Mouse (Mus musculus) urinary bladder, postnatal 4 days (tissue): Measurements from ENCODE around the gene Usp20.

Source experiments
- DNase-seq, 2 experiments: peaks; one replicate each; pipeline ENCODE4 v3.0.0; 2021 to 2022; ENCODE audit warnings: low spot score in 2 of 2

Usp20 gene

DNA sequence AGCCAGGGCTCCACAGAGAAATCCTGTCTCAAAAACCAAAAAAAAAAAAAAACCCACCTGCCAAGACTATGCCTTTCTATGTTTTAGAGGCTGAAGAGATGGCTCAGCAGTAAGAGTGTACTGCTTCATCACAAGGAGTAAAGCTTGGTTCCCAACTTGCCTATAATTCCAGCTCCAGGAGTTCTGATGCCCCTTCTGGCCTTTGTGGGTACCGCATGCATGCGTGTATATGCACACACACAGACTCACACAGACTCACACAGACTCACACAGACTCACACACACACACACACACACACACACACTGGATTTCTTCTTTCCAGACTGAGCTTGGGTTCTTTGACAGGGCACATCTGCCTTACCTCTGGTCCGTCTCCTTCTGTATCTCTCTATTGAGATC lies 58.0 kb downstream of the Usp20 start:
- no peak for DNase-seq

DNA sequence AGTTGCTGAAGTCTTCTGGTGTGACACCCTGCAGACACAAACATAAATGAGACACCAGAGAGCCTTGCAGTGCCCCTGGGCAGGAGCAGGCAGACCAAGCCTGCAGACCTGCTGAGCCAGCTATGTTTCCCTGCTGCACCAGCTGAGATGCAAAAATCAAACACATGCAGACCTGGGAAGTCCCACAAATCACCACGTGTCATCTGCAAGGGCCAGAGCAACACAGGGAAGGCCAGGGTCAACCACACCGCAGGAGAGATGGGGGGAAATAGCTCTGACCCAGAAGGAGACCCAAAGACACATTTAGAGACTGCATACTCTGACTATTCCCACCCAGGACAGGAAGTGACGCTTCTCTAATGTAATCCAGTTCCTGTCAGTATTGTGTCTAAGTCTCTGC lies 58.4 kb downstream of the Usp20 start:
- DNase-seq = no peak

DNA sequence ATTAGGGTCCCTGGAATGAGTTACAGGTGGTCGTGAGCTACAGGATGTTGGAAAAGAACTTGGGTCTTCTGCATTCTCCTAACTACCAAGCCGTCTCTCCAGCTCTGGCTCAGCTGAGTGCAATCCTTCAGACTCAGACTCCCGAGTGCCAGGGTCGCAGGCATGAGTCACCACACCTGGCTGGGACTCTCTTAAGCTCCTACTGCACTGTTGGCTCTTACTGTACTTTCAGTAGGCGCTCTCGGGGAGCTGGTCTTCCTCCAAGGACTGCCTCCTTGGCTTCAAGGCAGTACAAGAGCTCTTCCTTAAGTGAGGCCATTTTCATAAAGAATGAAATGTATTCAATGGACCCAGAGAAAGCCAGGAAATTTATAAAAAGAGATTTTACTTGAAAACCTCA lies 59.3 kb downstream of the Usp20 start:
- no peak for DNase-seq

DNA sequence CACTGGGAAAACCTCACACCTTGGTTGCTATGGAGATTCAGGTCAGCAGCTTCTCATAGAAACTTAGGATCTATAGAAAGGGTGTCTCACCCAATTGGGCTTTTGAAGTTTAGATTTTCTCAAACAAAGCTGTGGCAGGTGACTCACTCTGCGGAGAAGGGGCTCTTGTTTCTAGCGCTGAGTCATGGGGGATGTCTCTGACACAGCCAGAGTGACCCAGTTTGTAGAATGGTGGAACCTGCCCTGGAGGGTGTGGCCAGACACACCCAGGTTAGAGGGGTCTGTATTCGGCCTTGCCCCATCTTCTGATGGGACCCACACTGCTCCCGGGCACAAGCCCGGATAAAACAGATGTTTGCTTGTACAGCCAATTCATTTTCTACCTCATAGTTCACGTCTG lies 60.8 kb downstream of the Usp20 start:
- DNase-seq = no peak

DNA sequence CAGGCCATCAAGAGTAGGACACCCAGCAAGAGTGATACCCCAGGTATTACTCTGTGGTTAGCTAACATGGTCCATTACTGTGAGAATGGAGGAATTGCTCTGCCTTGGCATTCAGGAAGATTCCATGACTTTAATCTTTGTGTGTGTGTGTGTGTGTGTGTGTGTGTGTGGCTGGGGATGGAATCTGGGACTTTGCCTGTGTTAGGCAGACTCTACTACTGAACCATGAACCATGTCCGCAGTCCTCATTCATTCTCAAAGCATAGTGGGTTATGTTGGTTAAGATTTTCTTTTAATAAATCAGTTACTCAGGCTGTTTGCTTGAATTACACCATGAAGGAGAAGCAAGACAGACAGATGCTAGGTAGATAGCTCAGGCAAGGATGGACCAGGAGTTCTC lies 61.8 kb downstream of the Usp20 start:
- DNase-seq = no peak

DNA sequence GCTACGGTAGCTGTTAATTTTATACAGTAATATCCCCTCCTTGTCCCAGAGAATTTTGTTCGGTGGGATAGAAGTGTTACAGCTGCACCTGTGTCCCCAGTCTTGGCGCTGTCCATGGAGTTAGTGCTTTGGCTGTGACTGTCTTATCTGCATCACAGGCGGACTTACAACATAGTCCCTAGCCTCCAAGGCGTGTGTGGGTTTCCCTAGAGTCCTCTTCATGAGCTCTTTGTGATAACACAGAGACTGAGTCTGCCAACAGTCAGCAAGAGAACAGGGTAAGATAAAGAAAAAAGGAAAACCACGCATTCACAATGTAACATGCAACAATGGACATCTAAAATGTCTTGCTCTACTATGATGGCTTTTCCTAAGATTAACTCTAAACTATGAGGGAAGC lies 66.0 kb downstream of the Usp20 start:
- DNase-seq = no peak

DNA sequence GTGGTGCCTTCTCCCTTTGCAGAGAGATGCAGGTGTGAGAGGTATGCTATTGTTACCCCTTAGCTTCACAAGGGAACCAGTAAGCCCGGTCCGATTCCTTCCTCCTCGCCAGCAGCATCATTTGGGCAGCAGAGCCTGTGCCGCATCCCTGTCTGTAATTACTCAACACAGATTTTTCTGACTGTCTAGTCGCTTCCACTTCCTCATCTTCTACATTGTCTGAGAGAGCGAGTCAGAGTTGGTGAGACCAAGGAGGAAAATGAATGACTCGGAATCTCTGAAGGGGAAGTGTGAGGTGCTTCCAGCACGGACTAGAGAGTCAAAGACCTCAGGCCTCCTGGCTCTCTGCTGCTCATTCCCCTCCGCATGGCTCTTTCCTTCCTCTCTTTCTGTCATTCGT lies 70.4 kb downstream of the Usp20 start:
- no peak for DNase-seq

DNA sequence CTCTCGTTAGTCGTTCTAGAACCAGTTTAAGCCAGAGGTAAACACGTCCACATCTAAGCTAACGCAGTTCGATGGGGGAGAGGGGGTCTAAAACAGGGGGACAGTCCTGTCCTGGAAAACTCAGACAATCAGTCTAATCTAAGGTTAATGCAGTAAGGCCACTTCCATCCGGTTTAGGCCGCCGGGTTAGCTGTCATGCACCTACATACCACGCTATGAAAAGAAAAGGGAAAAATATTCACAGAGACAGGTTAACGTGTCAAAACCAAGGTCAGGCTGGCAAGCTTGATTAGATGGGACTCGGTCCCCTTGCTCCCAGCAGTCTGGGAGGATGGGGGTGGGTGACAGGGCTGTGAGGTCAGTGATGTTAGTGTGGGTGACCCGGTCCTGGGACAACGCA lies 71.3 kb downstream of the Usp20 start:
- DNase-seq = no peak

DNA sequence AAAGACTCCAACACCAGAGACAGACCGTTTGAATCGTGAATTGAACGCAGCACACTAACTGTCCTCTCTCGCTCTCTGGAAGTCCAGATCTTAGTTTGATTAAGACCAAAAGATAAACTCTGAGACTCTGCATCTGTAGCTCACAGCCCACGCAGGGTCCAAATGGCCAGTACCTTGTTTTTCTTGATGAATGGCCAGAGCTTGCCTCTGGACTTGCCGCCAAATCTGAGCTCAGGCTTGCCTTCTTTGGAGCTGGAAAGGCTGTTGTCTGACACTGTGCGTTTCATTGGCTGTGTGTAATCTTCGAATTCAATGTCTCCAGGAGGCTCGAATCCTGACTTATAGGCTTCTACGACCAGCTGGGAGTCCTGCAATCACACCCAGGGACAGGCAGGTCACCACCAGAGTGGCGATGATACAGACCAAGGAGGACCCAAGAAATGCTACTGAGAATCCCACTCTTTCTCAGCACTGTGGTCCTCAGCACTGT lies 71.8 kb downstream of the Usp20 start:
- DNase-seq = no peak

DNA sequence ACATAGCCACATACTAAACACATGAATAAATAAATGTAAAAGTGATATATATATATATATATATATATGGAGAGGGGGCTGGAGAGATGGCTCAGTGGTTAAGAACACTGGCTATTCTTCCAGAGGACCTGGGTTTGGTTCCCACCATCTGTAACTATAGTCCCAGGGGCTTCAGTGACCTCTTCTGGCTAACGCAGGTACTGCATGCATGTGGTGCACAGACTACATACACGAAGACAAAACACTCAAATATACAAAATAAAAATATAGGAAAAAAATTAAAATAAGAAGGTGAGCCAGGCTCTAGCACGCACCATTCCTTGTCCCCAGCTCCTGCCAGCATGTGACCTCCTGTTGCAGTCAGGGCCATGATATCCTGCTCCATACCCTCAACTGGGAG lies 74.0 kb downstream of the Usp20 start:
- no peak for DNase-seq

DNA sequence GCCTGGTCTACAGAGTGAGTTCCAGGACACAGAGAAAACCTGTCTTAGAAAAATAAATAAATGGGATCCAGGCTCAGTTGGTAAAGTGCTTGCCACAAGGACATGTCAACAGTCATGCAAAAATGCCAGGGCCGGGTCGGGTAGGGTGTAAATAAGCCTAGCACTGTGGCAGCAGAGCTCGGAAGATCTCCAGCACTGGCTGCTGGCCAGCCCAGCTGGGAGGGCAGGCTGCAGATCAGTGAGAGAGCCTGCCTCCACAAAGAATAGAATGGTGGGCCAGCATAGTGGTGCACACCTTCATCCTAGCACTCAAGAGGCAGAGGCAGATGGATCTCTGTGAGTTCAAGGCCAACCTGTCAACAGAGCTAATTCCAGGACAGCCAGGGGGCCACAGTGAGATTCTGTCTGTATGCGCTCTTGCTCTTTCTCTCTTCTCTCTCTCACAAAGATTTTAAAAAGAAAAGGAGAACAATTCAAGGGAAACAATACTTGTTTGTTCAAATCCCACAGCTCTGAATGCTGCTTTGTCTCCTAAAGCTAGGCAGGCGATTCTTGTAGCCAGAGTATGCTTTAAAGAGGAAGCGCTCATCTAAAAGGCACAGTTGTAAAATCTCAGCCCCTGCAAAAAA lies 75.6 kb downstream of the Usp20 start:
- DNase-seq = no peak

DNA sequence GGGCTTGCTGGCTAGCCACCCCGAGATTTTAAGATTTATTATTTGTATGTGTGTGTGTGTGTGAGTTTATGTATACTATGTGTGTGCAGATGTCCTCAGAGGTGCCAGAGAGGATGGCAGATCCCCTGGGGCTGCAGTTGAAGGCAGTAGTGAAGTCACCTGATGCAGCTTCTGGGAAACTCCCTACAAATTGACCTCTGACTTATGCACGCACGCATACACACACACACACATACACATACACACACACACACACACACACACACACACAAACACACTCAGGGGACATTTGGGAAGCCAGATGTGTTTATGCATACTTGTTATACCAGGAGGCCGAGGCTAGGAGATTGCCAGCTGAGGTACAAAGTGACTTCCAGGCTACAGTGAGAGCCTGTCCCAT lies 76.4 kb downstream of the Usp20 start:
- no peak for DNase-seq

DNA sequence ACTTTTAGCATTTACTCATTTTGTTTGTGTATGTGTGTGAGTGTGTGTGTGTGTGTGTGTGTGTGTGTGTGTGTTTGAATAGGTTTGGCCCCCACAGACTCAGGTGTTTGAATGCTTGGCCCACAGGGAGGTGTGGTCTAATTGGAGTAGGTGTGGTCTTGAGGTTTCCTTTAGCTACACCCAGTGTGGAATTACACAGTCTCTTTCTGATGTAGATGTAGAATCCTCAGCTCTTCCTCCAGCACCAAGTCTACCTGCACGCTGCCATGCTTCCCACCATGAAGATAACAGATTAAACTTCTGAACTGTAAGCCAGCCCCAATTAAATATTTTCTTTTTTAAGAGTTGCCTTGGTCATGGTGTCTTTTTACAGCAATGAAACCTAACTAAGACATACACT lies 78.2 kb downstream of the Usp20 start:
- DNase-seq = no peak

DNA sequence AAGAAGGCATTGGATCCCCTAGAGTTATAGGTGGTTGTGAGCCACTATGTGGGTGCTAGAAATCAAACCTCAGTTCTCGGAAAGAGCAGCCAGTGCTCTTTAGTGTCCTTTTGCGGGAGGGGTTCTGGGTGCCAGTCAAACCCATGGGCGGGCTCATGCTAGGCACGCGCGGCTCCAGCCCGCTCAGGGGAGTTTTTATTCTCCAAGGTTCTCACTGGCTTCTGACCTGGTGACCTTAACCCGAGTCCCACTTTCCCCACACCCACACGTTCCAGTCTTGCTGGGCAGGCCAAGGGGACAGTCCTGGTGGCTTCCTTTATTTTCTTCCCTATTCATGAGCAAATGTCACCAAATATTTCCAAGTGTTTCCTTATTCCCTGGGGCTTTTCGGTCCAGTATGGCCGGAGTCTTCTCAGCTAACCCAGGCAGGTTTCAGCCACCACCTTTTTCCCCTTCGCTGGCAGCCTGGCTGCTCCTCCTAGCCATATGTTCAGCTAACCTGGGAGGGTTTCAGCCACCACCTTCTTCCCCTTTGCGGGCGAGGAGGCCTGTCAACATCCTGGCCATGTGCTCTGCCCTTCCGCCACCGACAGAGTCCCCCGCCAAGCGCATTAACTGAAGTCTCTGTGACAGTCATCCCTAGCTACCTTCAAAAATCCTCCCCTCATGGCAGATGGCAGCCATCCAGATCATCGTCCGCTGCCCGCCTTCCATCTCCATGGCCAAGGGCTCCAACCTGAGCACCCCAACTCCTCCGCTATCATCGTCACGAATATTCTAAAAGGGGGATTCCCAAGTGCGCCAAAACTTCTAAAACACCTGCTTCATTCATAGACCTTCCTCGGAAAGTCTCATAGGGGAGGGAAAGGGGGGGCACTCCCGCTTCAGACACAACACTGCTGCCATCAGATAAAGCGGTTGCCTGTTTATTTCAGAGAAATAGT lies 79.0 kb downstream of the Usp20 start:
- no peak for DNase-seq

DNA sequence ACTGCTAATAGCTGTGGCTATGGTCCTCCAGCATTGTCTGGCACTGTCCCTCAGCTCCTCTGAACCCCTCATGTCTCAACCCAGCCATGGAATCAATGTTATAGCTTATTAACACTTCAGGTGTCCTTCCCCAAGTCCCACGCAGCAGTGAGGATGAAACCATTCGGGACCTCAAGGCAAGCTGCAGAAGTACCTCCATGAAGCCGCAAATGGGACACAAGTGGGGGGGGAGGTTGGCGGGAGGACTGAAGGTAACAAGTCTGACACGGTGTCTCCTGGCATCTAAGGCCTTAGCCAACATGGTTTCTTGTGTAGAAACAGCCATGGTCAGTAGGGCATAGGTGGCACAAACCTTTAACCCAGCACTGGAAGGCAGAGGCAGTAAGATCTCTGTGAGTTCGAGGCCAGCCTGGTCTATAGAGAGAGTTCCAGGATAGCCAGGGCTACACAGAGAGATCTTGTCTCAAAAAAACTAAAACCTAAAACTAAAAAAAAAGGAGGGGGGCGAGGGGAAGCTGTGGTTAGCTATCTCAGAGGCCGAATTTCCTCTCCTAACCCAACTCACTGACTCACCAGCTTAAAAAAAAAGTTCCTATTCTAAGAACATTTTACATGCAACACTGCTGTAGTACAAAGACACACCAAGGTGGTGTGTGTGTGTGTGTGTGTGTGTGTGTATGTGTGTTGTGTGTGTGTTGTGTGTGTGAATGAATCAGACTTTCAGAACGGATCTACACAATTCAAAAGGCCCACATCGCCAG lies 80.0 kb downstream of the Usp20 start:
- no peak for DNase-seq

DNA sequence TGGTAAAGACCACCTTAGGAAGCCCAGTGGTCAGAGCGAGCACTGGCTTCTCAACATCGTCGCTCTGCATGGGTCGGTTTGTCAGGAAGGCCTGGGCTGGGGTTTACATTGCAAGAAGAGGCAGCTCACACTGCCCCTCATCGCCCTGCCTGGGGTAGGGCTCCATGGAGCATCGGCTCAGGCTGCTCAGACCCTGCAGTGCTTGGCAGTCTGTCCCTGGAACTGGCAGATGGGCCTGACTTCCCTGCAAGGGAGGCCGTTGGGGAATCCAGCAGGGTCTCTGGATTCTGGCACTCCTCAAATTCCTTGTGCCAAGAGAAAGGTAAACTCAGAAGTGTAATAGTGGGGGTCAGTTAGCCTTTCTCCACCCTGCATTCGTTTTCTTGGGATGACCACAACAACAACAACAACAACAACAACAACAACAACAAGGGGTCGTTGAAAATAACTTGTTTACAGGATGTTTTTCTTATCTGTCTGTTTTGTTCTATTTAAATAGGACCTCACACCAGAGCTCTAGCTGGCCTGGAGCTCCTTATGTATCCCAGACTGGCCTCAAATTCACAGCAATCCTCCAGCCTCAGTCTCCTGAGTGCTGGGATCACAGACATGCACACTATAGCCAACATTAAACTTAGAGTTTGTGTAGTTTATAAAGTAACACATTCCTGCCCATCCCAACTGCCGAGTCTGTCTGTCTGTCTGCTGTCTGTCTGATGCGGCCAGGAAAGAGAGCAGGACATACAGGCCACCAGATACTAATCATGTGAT lies 84.1 kb downstream of the Usp20 start:
- DNase-seq = no peak

DNA sequence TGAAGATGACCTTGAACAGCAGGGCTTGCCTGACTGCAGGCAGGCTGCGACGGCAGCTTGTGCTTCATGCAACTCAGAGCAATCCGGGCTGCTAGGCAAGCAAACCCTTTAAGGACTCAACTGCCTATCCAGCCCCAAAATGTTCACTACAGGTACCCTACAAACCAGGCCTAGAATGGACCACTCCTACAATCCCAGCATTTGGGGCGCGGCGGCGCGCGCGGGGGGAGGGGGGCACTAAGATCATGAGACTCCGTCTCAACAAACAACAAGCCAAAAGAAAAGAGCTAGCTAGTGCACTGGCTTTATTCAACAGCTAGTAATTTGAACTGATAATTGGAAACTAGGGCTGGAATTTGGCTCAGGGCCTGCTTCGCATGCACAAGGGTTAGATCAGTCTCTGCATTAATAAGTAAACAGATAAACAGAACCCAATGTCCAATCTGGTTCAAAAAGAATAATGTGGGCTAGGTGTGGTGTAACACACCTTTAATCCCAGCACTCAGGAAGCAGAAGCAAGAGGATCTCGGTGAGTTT lies 85.0 kb downstream of the Usp20 start:
- DNase-seq = no peak

DNA sequence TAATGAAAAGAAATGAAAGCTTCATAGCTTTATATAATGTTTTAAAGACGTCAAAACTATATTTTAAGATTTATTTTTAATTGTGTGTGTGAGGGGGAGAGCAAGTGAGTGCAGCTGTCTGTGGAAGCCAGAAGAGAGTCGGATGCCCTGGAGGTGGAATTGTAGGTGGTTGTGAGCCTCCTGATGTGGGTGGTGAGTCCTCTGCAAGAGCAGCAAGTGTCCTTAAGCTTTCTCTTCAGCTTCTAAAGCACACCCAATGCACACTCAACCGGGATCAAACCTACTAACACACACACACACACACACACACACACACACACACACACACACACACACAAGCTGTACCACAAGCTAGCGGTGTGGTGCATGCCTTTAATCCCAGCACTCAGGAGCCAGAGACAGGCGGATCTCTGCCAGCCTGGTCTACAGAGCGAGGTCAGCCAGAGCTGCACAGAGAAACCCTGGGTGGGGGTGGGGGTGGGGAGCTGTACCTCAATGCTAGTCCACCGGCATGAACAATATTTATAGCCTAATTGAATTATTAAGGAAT lies 85.7 kb downstream of the Usp20 start:
- no peak for DNase-seq

DNA sequence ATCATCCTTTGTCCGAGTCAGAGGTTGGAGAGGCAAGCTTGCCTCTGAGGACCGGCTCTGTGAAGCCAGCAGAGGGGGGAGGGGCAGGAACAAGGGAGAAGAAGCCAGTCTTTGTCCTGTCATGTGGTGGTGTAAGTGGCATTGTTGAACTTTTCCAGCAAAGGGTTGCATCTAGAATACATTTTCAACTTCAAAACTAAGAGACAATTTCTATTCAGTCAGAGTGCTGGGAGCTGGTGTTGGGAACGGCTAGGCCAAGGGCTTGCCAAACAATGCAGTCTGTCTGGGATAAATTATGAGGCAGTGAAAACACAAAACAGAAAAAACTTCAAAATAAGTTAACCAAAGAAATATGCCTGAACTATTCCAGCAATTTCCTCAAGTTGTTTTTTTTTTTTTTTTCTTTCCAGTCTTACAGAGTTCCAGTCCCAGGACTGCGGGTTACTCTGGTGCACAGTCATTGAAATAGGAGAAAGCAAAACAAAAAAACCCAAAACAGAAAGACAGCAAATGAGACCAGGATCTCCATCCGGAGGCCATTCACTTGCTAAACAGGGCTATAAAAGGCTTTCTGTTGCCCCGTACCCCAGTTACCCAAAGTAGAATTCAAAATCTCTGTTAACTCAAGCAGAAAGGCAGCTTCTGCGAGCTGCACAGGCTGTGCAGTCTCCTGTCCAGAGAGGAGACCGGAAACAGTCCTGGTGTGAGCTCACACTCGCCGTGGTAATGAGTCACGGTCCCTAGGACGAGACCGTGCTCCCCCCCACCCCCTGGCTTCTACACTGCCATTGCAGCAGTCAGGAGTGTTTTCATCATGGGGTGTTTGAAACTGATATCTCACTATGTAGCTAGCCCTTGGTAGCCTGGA lies 86.4 kb downstream of the Usp20 start:
- no peak for DNase-seq

DNA sequence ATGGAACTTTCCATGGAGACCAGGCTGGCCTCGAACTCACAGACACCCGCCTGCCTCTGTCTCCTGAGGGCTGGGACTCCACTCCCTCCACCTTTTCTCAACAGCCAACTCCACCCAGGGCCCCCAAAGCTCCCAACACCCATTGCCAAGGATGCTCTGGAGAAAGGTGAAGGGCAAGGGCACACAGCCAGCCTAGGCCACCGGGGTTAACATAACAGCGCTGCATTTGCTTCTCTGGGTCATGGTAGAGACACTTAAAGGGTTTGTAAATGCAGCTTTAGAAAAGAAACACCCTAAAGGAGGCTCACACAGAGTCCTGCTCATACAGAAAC lies 87.0 kb downstream of the Usp20 start:
- no peak for DNase-seq
